Mouse (Mus musculus): ENCODE results near the gene Prdm16. TPM values are rescaled to one million over a fixed set of nuclear protein-coding genes. Genes with fewer than 3 reads are reported as not detected.

Gene Prdm16
- polyA plus RNA-seq, 1 experiment = 6.0 TPM

DNA sequence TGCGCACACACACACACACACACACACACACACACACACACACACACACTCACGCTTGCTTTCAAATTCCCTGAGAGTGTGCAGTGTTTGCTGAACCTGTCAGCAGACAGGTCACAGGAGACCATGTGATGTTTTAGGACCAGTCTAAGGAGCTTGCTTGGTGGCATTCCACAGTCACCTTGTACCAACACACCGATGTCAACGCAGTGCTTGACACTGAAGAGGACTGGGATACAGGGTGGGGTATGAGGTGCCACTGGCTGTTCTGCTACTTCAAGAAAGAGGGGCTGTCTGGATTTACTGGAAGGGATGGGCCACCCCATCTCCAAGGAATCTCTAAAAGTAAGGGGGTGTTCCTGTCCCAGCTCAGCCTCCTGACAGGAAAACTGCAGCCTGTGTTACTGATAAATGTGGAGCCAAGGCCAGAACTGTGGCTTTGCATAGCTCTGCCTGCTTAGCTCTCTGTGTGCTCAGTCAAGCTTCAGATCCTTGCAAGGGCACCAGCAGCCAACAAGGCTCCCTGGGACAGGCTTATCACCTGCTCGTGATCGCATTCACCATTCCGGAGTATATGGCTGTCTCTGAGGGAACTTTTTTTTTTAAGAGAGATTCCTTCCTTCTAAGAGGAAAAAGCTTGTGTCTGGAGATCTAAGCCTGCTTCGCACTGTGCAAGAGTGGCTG lies 157.6 kb downstream of the Prdm16 start:
- Histone ChIP-seq H3K27ac (ENCODE audit: insufficient read depth, low read length) (no peak overlapping the region), H3K27me3 (ENCODE audit: control insufficient read depth, insufficient read depth, low read length) (peaks cover 2% of the 10 kb centered on the region; the same call in 1 of the 2 replicates), H3K4me1 (ENCODE audit: control insufficient read depth, insufficient read depth, low read length) (no peaks in the 10 kb centered on the region; the same call in 1 of the 2 replicates), H3K4me3 (replicated peaks; ENCODE audit: insufficient read depth, low read depth, low read length) (no peak overlapping the region)
- 90% methylated on average over 8 of the region's 8 CpGs for WGBS
- TF ChIP-seq CTCF (IDR thresholded peaks at IDR 0.05; ENCODE audit: borderline replicate concordance, insufficient read depth, low read depth, low read length) = no peak
- no peak for TF ChIP-seq POLR2A (IDR thresholded peaks at IDR 0.05; ENCODE audit: borderline replicate concordance, insufficient read depth, low read length)
- DNase-seq = no peak

DNA sequence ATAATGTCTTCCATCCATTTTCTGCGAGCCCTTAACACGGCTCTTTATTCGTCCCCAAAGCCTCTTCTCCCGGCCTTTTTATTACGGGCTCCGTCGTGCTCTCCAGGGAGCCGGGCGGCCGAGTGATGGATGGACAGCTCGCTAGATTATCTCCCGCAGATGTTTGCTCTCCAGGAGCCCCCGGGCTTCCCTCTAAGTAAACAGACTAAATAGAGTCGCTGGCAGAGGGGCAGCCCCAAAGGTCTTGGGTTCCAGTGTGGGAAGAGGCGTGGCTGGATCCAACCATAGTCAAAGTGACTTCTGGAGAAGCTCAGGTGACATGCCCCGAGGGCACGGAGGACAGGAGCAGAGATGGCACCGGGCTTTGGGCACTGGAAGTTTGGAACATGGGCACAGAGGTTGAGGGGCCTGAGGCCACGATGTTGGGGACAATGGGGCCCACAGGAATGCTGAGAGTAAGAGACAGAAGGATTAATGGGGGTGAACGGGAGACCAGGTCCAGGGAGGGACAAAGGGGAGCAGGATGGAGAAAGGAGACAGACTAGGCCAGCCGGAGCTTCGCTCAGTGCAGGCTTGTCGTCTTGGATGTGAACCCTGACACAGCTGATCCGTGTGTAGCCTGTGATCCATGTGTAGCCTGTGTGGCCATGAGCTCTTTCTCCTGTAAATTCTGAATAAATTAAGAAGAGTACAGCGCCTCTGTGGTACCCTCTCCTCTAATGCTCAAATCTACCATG lies 162.9 kb downstream of the Prdm16 start:
- Histone ChIP-seq H3K27ac (ENCODE audit: insufficient read depth, low read length) (no peak overlapping the region), H3K27me3 (ENCODE audit: control insufficient read depth, insufficient read depth, low read length) (peaks cover 2% of the 10 kb centered on the region; the same call in 1 of the 2 replicates), H3K4me1 (ENCODE audit: control insufficient read depth, insufficient read depth, low read length) (no peaks in the 10 kb centered on the region; the same call in 1 of the 2 replicates), H3K4me3 (replicated peaks; ENCODE audit: insufficient read depth, low read depth, low read length) (no peak overlapping the region)
- WGBS = 26% methylated on average over 25 of the region's 25 CpGs
- DNase-seq = no peak
- TF ChIP-seq POLR2A (IDR thresholded peaks at IDR 0.05; ENCODE audit: borderline replicate concordance, insufficient read depth, low read length) = no peak

- 56% methylated on average over 8 of the region's 8 CpGs for WGBS
- Histone ChIP-seq H3K4me1 (ENCODE audit: control insufficient read depth, insufficient read depth, low read length) (no peaks in the 10 kb centered on the region; the same call in 1 of the 2 replicates), H3K27ac (ENCODE audit: insufficient read depth, low read length) (no peak overlapping the region), H3K27me3 (ENCODE audit: control insufficient read depth, insufficient read depth, low read length) (no peaks in the 10 kb centered on the region; the same call in 1 of the 2 replicates), H3K4me3 (replicated peaks; ENCODE audit: insufficient read depth, low read depth, low read length) (no peak overlapping the region)
- TF ChIP-seq POLR2A (IDR thresholded peaks at IDR 0.05; ENCODE audit: borderline replicate concordance, insufficient read depth, low read length) = no peak
- no peak for TF ChIP-seq CTCF (IDR thresholded peaks at IDR 0.05; ENCODE audit: borderline replicate concordance, insufficient read depth, low read depth, low read length)
- DNase-seq = no peak
Measured at GRCm38 (mm10) chr4:154472569-154472968, 164.1 kb downstream of the Prdm16 start.

- TF ChIP-seq POLR2A (IDR thresholded peaks at IDR 0.05; ENCODE audit: borderline replicate concordance, insufficient read depth, low read length) = no peak
- no peak for TF ChIP-seq CTCF (IDR thresholded peaks at IDR 0.05; ENCODE audit: borderline replicate concordance, insufficient read depth, low read depth, low read length)
- WGBS = 31% methylated on average over 17 of the region's 17 CpGs
- no peak for DNase-seq
- no peaks in the 10 kb centered on the region for H3K27me3 ChIP-seq (ENCODE audit: control insufficient read depth, insufficient read depth, low read length)
- H3K4me3 ChIP-seq (replicated peaks; ENCODE audit: insufficient read depth, low read depth, low read length) = no peak overlapping the region
- no peaks in the 10 kb centered on the region; the same call in 1 of the 2 replicates for H3K4me1 ChIP-seq (ENCODE audit: control insufficient read depth, insufficient read depth, low read length)
- H3K27ac ChIP-seq (ENCODE audit: insufficient read depth, low read length) = no peak overlapping the region
Measured at GRCm38 (mm10) chr4:154471447-154472101, 165.1 kb downstream of the Prdm16 start.

- no peak for DNase-seq
- 45% methylated on average over 5 of the region's 5 CpGs for WGBS
- no peak overlapping the region for H3K27ac ChIP-seq (ENCODE audit: insufficient read depth, low read length)
- no peak overlapping the region for H3K4me3 ChIP-seq (replicated peaks; ENCODE audit: insufficient read depth, low read depth, low read length)
- H3K27me3 ChIP-seq (ENCODE audit: control insufficient read depth, insufficient read depth, low read length) = no peaks in the 10 kb centered on the region
- TF ChIP-seq POLR2A (IDR thresholded peaks at IDR 0.05; ENCODE audit: borderline replicate concordance, insufficient read depth, low read length) (no peak), CTCF (IDR thresholded peaks at IDR 0.05; ENCODE audit: borderline replicate concordance, insufficient read depth, low read depth, low read length) (no peak)
- no peaks in the 10 kb centered on the region for H3K4me1 ChIP-seq (ENCODE audit: control insufficient read depth, insufficient read depth, low read length)
Measured at GRCm38 (mm10) chr4:154466305-154466704, 170.4 kb downstream of the Prdm16 start.

GRCm38 (mm10) chr4:154465123-154465522 lies 171.6 kb downstream of the Prdm16 start:
- TF ChIP-seq POLR2A (IDR thresholded peaks at IDR 0.05; ENCODE audit: borderline replicate concordance, insufficient read depth, low read length) = no peak
- no peak for TF ChIP-seq CTCF (IDR thresholded peaks at IDR 0.05; ENCODE audit: borderline replicate concordance, insufficient read depth, low read depth, low read length)
- 83% methylated on average over 9 of the region's 9 CpGs for WGBS
- H3K27ac ChIP-seq (ENCODE audit: insufficient read depth, low read length) = no peak overlapping the region
- H3K27me3 ChIP-seq (ENCODE audit: control insufficient read depth, insufficient read depth, low read length) = no peaks in the 10 kb centered on the region
- H3K4me1 ChIP-seq (ENCODE audit: control insufficient read depth, insufficient read depth, low read length) = no peaks in the 10 kb centered on the region
- H3K4me3 ChIP-seq (replicated peaks; ENCODE audit: insufficient read depth, low read depth, low read length) = no peak overlapping the region
- no peak for DNase-seq

DNA sequence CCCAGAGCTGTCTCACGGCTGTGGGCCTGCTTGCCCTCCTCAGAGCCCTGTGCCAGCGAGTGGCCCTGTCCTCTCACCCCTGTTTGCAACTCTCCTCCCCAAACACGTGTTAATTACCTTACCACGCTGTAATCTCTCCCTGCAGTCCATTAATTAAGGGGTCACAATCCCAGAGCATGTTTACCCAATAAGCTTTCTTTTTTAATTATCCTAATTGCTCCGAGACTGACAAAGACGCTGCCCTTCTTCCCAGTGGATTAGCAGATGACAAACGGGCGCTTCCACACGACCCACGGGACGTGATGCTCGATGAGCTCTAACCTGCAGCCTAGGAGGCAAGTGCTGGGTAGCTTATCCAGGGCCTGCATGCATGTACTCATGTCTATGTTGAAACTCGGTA lies 176.7 kb downstream of the Prdm16 start:
- H3K27ac ChIP-seq (ENCODE audit: insufficient read depth, low read length) = no peak overlapping the region
- H3K4me1 ChIP-seq (ENCODE audit: control insufficient read depth, insufficient read depth, low read length) = no peaks in the 10 kb centered on the region
- TF ChIP-seq CTCF (IDR thresholded peaks at IDR 0.05; ENCODE audit: borderline replicate concordance, insufficient read depth, low read depth, low read length) = no peak
- no peak for TF ChIP-seq POLR2A (IDR thresholded peaks at IDR 0.05; ENCODE audit: borderline replicate concordance, insufficient read depth, low read length)
- H3K27me3 ChIP-seq (ENCODE audit: control insufficient read depth, insufficient read depth, low read length) = no peaks in the 10 kb centered on the region
- WGBS = 88% methylated on average over 13 of the region's 13 CpGs
- no peak overlapping the region for H3K4me3 ChIP-seq (replicated peaks; ENCODE audit: insufficient read depth, low read depth, low read length)
- no peak for DNase-seq

Data from cerebellum, adult 2 months (tissue).